Mouse (Mus musculus) heart, postnatal 0 days (tissue): ENCODE measurements around the gene Fa2h.

ENCODE experiments used
- CTCF ChIP-seq: IDR thresholded peaks from 2 replicates; pipeline ENCODE4 v1.5.1; 2016; ENCODE audit warnings: antibody characterized with exemption, control low read depth, low read depth
- EP300 ChIP-seq: IDR thresholded peaks from 2 replicates; pipeline ENCODE4 v1.6.1; 2016; ENCODE audit warnings: antibody characterized with exemption, low read depth

GRCm38 (mm10) chr8:111299363-111299820, 94.2 kb downstream of the Fa2h start:
- TF ChIP-seq EP300 (no peak), CTCF (no peak)
